Mouse (Mus musculus) lung, postnatal 36 days (tissue): Measurements from ENCODE around the gene Rsph6a.

ENCODE experiments used
- DNase-seq: peaks from one replicate; pipeline ENCODE4 v3.0.0; 2022; ENCODE audit warnings: mixed read lengths

Gene Rsph6a

DNA sequence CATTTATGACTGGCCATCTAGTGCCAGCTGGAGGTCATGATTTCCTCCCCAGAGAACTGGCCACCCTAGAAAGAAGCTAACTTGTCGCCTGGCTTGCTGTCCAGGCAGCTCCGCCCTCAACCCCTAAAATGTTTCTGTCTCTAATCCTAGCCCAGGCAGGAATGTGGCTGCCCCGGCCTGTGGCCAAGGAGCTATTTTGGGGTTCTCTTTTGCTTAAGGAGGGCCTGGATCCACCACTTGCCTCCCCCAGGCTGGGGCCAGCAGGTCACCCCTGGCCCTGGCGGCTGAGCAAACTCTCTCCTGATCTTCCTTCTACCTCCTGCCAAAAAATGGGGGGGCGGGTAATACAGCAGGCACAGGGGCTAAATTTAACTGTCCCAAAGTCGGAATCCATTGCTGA, 28.6 kb downstream of the Rsph6a start:
- peak; percentile 56 for DNase-seq

DNA sequence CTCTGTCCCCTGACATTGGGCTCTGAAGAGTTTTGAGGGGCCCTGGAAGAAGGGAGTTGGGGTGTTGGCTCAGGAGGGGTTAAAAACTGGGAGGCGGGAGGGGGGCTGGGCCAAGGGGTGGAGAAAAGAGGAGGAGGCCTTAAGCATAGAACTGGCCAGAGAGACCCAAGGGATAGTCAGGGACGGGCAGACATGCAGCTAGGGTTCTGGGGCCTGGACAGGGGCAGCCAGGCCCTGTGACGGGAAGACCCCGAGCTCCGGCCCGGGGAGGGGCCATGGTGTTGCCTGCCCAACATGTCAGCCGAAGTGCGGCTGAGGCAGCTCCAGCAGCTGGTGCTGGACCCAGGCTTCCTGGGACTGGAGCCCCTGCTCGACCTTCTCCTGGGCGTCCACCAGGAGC, 29.2 kb downstream of the Rsph6a start, which contains the start of gene Dmpk:
Gene Dmpk (plus strand): TSS at position 149 of the 400 bp plus-strand sequence.
- DNase-seq = no peak

DNA sequence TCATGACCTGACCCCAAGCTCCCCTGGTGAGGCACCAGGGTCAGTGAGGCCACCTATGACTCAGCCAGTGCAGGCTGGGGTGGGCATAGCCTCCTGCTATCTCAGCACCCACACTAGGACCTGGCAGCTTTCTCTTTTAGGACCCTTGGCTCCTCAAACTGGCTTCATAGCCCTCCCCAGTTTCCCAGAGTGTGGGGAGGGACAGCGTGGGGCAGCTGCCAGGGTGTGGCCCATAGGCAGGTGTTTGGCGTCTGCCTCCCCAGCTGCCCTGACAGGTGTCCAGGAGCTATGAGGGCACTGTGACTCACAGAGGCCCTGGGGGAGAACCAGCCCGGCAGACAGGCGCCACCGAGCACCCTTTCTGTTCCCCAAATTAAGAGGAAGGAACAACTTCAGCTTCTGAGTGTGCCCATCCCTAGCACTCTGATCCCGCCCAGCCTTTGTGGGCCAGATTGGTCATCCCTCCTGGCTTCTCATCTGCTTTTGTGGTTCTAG, 29.8 kb downstream of the Rsph6a start:
- DNase-seq = peak; percentile 47

DNA sequence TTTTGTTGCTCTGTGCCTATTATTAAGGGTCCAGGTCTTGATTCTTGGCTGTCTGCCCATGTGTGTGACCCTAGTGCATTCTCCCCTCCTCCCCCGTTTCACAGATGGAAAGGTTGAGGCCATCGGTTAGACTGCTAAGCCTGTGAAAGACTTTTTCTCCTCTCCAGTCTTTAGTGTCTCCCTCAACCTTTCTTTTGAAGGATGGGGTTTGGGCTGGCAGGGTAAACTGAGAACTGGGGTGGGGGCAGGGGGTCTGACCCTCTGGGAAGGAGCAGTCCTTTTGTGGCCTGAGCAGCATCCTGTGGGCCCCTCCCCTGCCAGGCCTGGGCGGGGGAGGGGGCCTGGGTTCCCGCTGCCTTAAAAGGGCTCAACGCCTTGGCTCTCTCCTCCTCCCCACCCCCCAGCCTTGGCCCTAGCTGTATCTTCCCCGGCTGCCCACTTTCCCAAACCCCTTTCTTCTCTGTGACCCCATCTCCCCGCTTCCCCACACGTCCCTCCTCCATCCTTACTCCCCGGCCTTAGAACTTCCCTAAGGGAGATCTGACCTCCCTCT, 30.5 kb downstream of the Rsph6a start:
- no peak for DNase-seq

DNA sequence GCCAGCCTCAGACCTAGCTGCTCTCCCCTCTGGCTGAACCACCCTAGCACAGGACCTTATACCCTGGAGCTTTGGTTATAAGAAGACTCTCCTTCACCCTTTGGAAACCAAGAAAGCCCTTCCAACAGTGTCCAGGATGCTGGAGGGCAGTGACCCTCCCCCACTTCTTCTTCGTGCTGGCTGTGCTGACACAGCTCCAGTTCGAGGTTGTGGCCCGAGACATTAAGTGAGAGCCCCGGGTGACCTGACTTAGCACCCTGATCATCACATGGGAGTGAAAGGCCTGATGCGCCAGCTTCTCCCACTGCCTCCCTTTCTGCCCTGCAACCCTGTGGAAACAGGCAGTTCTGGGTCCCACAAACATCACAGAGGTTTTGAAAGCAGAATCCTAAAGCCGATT, 31.0 kb downstream of the Rsph6a start:
- DNase-seq = no peak

DNA sequence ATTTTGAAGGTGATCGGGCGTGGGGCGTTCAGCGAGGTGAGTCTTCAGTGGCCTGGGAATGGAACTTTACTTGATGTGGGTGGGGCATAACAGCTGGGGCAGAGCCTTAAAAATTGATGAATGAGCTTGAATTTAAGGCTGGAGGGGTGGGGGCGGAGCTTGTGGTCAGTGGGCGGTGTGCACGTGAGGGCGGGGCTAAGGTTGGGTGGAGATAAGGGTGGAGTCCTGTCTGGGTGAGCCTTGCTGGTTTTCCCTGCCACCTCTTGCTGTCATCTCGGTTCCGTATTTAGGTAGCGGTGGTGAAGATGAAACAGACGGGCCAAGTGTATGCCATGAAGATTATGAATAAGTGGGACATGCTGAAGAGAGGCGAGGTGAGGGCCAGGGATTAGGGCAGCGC, 31.6 kb downstream of the Rsph6a start:
- peak; percentile 64 for DNase-seq

DNA sequence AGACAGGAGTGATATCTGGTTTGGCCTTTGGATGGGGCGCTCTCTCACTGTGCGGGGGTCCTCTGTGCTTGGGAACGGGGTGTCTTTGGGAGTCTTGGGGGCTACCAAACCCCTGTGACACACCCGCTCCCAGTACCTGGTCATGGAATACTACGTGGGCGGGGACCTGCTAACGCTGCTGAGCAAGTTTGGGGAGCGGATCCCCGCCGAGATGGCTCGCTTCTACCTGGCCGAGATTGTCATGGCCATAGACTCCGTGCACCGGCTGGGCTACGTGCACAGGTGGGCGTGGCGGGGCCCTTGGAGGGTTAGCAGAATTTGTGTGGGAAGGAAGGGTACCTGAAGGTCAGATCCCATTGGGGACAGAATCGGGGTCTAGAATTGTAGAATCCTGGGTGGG, 32.3 kb downstream of the Rsph6a start:
- no peak for DNase-seq

DNA sequence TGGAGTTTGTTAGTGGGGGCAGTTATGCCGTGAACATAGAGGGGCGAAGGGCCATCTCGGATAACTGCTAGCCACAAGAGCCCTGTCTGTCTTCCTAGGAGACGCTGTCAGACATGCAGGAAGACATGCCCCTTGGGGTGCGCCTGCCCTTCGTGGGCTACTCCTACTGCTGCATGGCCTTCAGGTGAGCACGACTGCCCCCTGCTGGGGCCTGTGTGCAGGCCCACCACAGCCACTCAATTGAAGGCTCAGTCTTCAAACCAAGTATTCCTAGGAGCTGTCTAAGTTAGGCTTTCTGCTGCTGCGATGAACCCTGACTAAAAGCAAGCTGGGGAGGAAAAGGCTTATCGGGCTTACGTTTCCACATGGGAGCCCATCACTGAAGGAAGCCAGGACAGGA, 34.3 kb downstream of the Rsph6a start:
- peak; percentile 80 for DNase-seq

DNA sequence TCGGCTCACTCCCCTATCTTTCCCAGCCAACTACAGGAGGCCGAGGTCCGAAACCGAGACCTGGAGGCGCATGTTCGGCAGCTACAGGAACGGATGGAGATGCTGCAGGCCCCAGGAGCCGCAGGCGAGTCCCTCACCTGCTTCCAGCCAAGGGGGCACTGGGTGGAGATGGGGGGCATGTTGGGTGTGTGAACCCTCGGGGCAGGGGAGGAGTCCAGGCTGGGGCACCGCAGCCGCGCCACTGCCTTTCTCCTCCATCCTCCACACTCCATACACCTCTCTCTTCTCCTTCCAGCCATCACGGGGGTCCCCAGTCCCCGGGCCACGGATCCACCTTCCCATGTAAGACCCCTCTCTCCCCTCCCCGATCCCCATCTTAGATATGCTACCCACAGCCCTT, 37.4 kb downstream of the Rsph6a start:
- no peak for DNase-seq

DNA sequence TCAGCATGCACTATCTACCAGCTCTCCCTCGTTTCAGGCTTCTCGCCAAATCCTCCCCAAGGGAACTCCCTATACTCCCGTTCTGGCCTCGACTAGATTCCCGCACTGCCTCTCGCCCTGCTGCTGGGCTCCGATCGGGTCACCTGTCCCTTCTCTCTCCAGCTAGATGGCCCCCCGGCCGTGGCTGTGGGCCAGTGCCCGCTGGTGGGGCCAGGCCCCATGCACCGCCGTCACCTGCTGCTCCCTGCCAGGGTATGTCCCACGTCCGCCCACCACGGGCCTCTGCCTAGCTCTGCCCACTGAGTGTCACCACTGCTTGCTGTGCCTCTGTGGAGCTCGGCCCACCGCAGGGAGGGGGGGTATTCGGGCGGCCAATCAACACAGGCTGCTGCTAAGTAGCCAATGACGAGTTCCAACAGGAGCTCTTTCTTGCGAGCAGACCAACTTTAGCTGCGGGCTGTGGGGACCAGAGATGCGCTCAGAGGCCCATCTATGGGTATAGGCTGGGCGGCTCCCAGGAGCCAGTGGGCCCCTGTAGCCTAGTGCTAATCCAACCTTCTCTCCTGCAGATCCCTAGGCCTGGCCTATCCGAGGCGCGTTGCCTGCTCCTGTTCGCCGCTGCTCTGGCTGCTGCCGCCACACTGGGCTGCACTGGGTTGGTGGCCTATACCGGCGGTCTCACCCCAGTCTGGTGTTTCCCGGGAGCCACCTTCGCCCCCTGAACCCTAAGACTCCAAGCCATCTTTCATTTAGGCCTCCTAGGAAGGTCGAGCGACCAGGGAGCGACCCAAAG, 38.1 kb downstream of the Rsph6a start:
- DNase-seq = peak; percentile 56

DNA sequence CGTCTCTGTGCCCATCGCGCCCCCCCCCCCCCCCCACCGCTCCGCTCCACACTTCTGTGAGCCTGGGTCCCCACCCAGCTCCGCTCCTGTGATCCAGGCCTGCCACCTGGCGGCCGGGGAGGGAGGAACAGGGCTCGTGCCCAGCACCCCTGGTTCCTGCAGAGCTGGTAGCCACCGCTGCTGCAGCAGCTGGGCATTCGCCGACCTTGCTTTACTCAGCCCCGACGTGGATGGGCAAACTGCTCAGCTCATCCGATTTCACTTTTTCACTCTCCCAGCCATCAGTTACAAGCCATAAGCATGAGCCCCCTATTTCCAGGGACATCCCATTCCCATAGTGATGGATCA, 38.7 kb downstream of the Rsph6a start:
- peak; percentile 92 for DNase-seq

DNA sequence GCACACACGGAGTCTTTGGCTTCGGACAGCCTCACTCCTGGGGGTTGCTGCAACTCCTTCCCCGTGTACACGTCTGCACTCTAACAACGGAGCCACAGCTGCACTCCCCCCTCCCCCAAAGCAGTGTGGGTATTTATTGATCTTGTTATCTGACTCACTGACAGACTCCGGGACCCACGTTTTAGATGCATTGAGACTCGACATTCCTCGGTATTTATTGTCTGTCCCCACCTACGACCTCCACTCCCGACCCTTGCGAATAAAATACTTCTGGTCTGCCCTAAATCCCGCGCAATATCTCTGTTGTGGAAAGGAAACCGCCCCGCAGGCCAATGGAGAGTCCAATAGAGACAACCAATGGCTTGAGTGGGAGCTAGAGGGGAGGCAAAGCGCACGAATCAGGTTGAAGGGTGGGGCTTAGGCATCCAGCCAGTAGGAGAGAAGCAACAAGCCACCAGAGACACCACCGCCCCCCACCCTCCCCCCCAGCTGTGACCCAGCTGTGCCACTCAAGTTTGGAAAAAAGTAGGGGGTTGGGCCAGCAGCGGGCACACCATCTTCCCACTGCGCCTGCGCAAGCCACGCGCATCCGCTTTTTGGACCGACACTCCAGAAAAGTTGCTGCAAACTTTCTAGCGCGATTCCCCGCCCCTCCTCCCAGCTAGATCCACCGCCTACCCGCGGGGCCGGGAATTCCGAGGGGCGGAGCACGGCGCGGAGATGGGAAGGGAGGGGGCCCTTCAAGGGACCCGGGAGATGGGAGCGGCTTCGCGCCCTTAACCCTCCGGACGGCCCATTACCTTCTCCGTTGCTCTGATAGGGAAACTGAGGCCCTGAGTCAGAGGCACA, 39.3 kb downstream of the Rsph6a start:
- DNase-seq = peak; percentile 98

DNA sequence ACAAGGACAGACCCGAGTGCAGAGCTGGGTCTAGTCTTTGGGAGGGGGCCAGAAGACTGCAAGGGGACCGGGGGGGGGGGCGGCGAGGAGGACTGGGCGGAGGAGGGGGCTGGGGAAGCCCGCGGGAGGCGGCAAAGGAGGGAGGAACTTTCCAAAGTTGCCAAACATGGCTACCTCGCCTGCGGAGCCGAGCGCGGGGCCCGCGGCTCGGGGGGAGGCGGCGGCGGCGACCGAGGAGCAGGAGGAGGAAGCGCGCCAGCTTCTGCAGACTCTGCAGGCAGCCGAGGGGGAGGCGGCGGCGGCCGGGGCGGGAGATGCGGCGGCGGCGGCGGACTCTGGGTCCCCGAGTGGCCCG, 40.0 kb downstream of the Rsph6a start, which contains the start of gene Six5:
Gene Six5 (plus strand): TSS at position 124 of the 355 bp plus-strand sequence.
- DNase-seq = peak; percentile 43

DNA sequence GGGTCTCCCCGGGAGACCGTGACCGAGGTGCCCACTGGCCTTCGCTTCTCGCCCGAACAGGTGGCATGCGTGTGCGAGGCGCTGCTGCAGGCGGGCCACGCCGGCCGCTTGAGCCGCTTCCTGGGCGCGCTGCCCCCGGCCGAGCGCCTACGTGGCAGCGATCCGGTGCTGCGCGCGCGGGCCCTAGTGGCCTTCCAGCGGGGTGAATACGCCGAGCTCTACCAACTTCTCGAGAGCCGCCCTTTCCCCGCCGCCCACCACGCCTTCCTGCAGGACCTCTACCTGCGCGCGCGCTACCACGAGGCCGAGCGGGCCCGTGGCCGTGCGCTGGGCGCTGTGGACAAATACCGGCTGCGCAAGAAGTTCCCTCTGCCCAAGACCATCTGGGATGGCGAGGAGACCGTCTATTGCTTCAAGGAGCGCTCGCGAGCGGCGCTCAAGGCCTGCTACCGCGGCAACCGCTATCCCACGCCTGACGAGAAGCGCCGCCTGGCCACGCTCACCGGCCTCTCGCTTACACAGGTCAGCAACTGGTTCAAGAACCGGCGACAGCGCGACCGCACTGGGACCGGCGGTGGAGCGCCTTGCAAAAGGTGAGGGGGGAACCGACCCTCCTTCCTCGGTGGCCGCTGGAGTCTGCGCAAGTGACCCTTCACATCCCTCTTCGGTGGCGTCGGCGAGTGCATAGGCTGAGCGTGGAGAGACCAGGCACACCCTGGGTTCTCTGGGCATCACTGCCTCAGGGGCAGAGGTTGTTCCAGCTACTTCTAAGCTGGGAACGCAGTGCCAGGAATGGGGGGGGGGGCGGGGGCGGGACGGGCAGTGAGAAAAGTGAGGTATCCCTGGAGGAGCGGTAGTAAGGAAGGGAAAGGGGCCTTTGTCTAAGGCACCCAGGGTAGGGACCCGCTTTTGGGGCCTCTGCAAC, 40.6 kb downstream of the Rsph6a start:
- DNase-seq = peak; percentile 51

DNA sequence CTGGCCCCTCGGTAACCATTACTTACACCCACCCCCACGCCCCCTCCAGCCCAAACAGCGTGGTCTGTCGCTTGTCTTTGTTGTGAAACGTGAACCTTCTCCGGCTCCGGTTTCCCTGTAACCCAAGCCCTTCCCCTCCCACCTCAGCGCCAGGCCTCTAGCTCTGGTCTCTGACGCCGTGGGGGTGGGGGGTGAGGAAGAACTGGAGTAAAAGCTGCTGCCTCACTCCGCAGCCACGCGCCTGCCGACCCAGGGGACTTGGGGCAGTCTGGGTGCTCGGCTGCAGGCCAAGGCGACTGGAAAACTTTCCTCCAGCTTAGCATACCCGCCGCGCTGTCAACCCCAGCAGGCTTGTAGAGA, 41.2 kb downstream of the Rsph6a start:
- peak; percentile 65 for DNase-seq

DNA sequence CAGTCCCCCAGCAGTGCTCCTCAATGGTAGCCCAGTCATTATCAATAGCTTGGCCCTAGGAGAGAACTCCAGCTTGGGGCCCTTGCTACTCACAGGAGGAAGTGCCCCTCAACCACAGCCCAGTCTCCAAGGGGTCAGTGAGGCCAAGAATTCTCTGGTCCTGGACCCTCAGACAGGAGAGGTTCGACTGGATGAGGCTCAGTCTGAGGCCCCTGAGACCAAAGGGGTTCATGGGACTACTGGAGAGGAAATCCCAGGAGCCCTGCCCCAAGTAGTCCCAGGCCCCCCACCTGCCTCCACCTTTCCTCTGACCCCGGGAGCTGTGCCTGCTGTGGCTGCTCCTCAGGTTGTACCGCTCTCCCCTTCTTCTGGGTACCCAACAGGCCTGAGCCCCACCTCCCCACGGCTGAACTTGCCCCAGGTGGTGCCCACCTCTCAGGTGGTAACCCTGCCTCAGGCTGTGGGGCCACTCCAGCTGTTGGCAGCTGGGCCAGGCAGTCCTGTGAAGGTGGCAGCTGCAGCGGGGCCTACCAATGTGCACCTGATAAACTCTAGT, 42.0 kb downstream of the Rsph6a start:
- DNase-seq = no peak

DNA sequence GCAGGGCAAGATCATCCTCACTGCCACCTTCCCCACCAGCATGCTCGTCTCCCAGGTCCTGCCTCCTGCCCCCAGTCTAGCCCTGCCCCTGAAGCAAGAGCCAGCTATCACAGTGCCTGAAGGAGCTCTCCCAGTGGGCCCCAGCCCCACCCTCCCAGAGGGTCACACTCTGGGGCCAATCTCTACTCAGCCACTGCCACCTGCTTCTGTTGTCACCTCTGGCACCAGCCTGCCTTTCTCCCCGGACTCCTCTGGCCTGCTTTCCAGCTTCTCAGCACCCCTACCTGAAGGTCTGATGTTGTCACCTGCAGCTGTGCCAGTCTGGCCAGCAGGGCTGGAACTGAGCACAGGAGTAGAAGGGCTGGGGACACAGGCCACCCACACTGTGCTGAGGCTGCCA, 42.7 kb downstream of the Rsph6a start:
- DNase-seq = no peak

DNA sequence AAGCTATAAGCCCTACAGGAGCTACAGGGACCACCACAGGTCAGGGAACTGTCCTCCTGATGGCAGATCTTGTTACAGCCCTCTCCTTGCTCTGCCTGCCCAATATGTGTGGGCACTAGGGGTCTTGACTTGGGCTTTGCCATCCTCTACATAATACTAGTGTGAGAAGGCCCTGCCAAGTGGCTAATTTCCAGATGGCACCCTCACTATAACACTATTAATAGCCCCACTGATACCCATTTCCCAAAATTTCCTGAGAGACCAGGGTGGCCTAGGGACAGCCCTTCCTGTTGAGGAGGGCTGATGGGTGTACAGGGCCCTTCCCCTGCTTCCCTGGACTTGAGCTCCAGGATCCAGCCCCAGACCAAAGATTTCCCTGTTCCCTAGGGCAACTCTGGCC, 43.4 kb downstream of the Rsph6a start:
- DNase-seq = no peak

DNA sequence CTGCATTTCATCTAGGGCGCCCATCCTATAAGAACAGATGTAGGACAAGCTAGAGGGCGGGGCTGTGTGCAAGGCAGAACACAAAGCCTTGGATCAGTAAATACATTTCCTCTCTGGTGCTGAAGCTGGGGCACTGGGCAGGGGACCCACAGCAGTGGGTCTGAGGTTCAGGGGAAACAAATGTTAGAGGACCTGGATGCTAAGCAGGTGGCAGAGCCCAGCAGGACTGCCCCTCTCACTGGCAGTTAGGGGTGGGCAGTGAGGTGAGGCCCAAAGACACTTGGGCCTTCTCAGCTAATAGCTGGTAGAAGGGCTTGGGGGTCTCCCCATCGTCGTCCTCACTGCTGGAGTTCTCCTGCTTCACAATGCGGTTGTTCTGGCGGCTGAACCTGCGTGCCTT, 44.3 kb downstream of the Rsph6a start:
- no peak for DNase-seq

DNA sequence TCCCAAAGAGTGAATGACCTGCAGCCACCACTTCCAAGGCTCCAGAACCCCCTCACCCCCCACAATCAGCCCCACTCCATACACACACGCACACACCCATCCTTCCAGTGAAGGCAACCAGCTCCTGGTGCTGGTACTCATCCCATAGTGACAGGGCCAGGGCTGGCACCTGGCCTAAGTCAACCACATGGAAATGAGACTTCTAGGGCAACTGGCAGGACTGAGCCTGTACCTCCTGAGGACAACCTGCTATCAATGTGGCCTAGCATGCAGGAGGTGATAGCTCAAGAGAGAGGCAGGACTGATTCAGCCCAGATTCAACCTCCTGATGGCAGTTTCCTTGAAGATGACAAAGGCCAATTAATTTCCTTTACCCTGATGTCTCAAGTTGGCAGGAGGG, 45.8 kb downstream of the Rsph6a start:
- no peak for DNase-seq

DNA sequence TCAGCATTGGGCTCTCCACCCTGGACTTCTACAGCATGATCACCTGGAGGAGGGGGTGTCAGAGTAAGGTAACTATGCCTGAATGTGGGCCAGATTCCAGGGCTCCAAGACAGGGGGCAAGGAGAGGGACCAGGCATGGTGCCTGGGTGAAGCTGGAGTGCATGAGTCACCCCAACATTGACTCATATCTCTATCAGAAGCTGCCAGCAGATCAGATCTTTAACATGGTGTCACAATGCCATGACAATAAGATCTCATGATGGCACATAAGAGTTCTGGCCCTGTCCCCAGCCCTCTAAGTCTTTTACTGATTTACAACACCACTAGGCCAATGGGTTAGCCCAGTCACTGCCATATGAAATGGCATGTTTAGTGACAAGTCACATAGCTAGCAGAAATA, 49.3 kb downstream of the Rsph6a start:
- no peak for DNase-seq

DNA sequence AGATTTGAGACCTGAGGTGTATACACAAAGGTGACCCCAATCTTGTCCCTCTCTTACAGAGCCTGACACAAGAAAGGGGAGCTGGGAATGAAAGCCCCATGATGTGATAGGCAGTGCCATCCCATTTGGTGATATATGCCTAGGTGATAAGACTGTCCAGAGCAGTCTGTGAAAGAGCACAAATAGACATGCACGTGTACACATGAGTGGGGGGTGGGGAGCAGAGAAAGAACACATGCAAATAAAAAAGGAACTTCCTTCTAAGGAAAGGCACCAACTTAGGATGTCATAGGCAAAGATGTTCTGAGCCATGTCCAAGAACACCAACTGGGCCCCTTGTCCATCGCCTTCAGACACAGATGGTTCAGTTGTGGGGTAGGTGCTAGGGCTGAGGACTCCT, 50.0 kb downstream of the Rsph6a start:
- DNase-seq = no peak
